Mouse (Mus musculus) olfactory bulb, adult 2 months (tissue): ENCODE results near the gene Acrbp.

ENCODE experiments used
- CTCF ChIP-seq: fragments of 200-500 bp; IDR thresholded peaks from 2 replicates; pipeline ENCODE4 v1.5.1; 2012; ENCODE audit warnings: low read depth, mild to moderate bottlenecking, low read length, moderate library complexity; ENCODE audit not compliant: insufficient read depth
- POLR2A ChIP-seq: fragments of 200-500 bp; IDR thresholded peaks from 2 replicates; pipeline ENCODE4 v1.6.1; 2012; ENCODE audit warnings: mild to moderate bottlenecking, low read depth, low read length, moderate library complexity; ENCODE audit not compliant: insufficient read depth

DNA sequence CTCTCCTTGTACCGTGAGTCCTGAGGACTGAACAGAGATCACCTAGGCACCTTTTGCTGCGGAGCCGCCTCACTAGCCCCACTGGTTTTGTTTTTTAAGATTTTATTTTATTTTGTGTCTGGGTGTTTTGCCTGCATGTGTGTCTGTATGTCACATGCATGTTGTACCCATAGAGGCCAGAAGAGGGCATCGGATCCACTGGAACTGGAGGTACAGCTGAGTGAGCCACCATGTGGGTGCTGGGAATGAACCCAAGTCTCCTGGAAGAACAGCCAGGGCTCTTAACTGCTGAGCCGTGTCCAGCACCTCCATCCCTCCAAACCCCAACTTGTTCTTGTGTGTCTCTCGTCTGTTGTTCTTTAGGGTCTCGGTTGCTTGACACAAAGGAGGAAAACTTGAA, 61.4 kb downstream of the Acrbp start:
- TF ChIP-seq CTCF (no peak), POLR2A (no peak)
